Comparison of ENCODE assay signal across 8 mouse cellular contexts in genomic region chr11:100713174-100713573, GRCm38 (mm10). TPM values are rescaled to one million over a fixed set of nuclear protein-coding genes. Genes with fewer than 3 reads are reported as not detected.
DNase-seq lines count a peak whose midpoint lies in the region; ATAC-seq and TF ChIP-seq lines count a peak whose summit lies in the region.

No protein-coding gene starts in this region.

- no peak overlapping the region for H3K9ac ChIP-seq in forebrain, embryonic 16.5 days (replicated peaks; ENCODE audit: low read depth, low read length)
- no peak overlapping the region for H3K9ac ChIP-seq in midbrain, embryonic 14.5 days (replicated peaks; ENCODE audit: low read length)
- H3K9ac ChIP-seq in limb, embryonic 14.5 days (ENCODE audit: low read depth, low read length, severe bottlenecking): 0 out of 2 replicates have a peak overlapping the region, but pooled peaks have one; percentile 13
- peak overlapping the region; percentile 68 for H3K9ac ChIP-seq in stomach, embryonic 16.5 days (ENCODE audit: low read length)

- 55% methylated on average over 4 of the region's 4 CpGs for WGBS in forebrain, embryonic 10.5 days
- 55% methylated on average over 4 of the region's 4 CpGs for WGBS in forebrain, embryonic 16.5 days
- 52% methylated on average over 4 of the region's 4 CpGs for WGBS in midbrain, embryonic 10.5 days
- WGBS in midbrain, embryonic 14.5 days: 60% methylated on average over 4 of the region's 4 CpGs
- WGBS in limb, embryonic 14.5 days: 61% methylated on average over 4 of the region's 4 CpGs
- 66% methylated on average over 4 of the region's 4 CpGs for WGBS in stomach, embryonic 16.5 days

- peaks cover 62% of the 10 kb centered on the region for H3K36me3 ChIP-seq in forebrain, embryonic 10.5 days (replicated peaks)
- H3K36me3 ChIP-seq in forebrain, embryonic 16.5 days (ENCODE audit: control insufficient read depth, insufficient read depth): peaks cover 18% of the 10 kb centered on the region
- H3K36me3 ChIP-seq in midbrain, embryonic 10.5 days: peaks cover 61% of the 10 kb centered on the region
- H3K36me3 ChIP-seq in midbrain, embryonic 14.5 days (ENCODE audit: control insufficient read depth, insufficient read depth, low read length): peaks cover 48% of the 10 kb centered on the region
- H3K36me3 ChIP-seq in limb, embryonic 14.5 days (ENCODE audit: control insufficient read depth, insufficient read depth, low read length): peaks cover 57% of the 10 kb centered on the region
- H3K36me3 ChIP-seq in stomach, embryonic 16.5 days (ENCODE audit: control insufficient read depth, insufficient read depth, low read length): peaks cover 22% of the 10 kb centered on the region

- DNase-seq in forebrain, embryonic 10.5 days (ENCODE audit: extremely low spot score, low spot score): no peak
- DNase-seq in midbrain, embryonic 10.5 days (ENCODE audit: low spot score): no peak
- DNase-seq in midbrain, embryonic 14.5 days: no peak
- no peak for DNase-seq in limb, embryonic 14.5 days (ENCODE audit: low spot score)
- DNase-seq in adrenal gland, postnatal 10 days: no peak

- H3K9me3 ChIP-seq in forebrain, embryonic 10.5 days: no peaks in the 10 kb centered on the region
- H3K9me3 ChIP-seq in forebrain, embryonic 16.5 days (ENCODE audit: control insufficient read depth, low read length): no peaks in the 10 kb centered on the region
- H3K9me3 ChIP-seq in midbrain, embryonic 10.5 days (replicated peaks): no peaks in the 10 kb centered on the region
- no peaks in the 10 kb centered on the region for H3K9me3 ChIP-seq in midbrain, embryonic 14.5 days (ENCODE audit: control insufficient read depth, low read length)
- no peaks in the 10 kb centered on the region for H3K9me3 ChIP-seq in limb, embryonic 14.5 days (ENCODE audit: control insufficient read depth, low read length)
- H3K9me3 ChIP-seq in stomach, embryonic 16.5 days (replicated peaks; ENCODE audit: control insufficient read depth, low read length): no peaks in the 10 kb centered on the region

- no peak for ATAC-seq in forebrain, embryonic 16.5 days
- no peak for ATAC-seq in midbrain, embryonic 14.5 days (ENCODE audit: low FRiP score, low TSS enrichment)
- no peak for ATAC-seq in limb, embryonic 14.5 days (ENCODE audit: low FRiP score, low read depth)
- ATAC-seq in stomach, embryonic 16.5 days (ENCODE audit: insufficient read depth, low FRiP score): no peak
- ATAC-seq in erythroid progenitor cell, adult 5-6 weeks (replicated peaks; ENCODE audit: low FRiP score, poor library complexity, severe bottlenecking): no peak

- peak overlapping the region; percentile 99 for H3K27ac ChIP-seq in forebrain, embryonic 10.5 days
- no peak overlapping the region for H3K27ac ChIP-seq in forebrain, embryonic 16.5 days (ENCODE audit: low read length)
- H3K27ac ChIP-seq in midbrain, embryonic 10.5 days (replicated peaks): peak overlapping the region; percentile 98
- no peak overlapping the region for H3K27ac ChIP-seq in midbrain, embryonic 14.5 days (replicated peaks; ENCODE audit: low read depth, low read length)
- H3K27ac ChIP-seq in limb, embryonic 14.5 days (replicated peaks; ENCODE audit: low read depth, low read length): no peak overlapping the region
- peak overlapping the region; percentile 75; the same call in 1 of the 2 replicates for H3K27ac ChIP-seq in stomach, embryonic 16.5 days (ENCODE audit: low read length)

- H3K4me2 ChIP-seq in forebrain, embryonic 16.5 days (ENCODE audit: low read length): no peak overlapping the region
- H3K4me2 ChIP-seq in midbrain, embryonic 14.5 days (ENCODE audit: low read length): no peak overlapping the region
- H3K4me2 ChIP-seq in limb, embryonic 14.5 days (replicated peaks; ENCODE audit: low read depth, low read length, severe bottlenecking): peak overlapping the region; percentile 49
- peak overlapping the region; percentile 53 for H3K4me2 ChIP-seq in stomach, embryonic 16.5 days (ENCODE audit: low read depth, low read length)

- peak overlapping the region; percentile 99 for H3K4me3 ChIP-seq in forebrain, embryonic 10.5 days
- H3K4me3 ChIP-seq in forebrain, embryonic 16.5 days (replicated peaks; ENCODE audit: low read length): no peak overlapping the region
- peak overlapping the region; percentile 42 for H3K4me3 ChIP-seq in midbrain, embryonic 10.5 days
- H3K4me3 ChIP-seq in midbrain, embryonic 14.5 days (replicated peaks; ENCODE audit: low read depth, low read length): no peak overlapping the region
- 0 out of 2 replicates have a peak overlapping the region, but pooled peaks have one; percentile 2 for H3K4me3 ChIP-seq in limb, embryonic 14.5 days (replicated peaks; ENCODE audit: low read length)
- no peak overlapping the region; the same call in 1 of the 2 replicates for H3K4me3 ChIP-seq in stomach, embryonic 16.5 days (replicated peaks; ENCODE audit: low read length)

- no peak for TF ChIP-seq POLR2A in limb, embryonic 14.5 days (IDR thresholded peaks at IDR 0.05; ENCODE audit: borderline replicate concordance, extremely low read depth, insufficient read depth, insufficient read length)

- H3K4me1 ChIP-seq in forebrain, embryonic 10.5 days: peaks cover 53% of the 10 kb centered on the region
- peaks cover 19% of the 10 kb centered on the region for H3K4me1 ChIP-seq in forebrain, embryonic 16.5 days (replicated peaks; ENCODE audit: control insufficient read depth, insufficient read depth, low read length)
- H3K4me1 ChIP-seq in midbrain, embryonic 10.5 days: peaks cover 50% of the 10 kb centered on the region
- peaks cover 18% of the 10 kb centered on the region for H3K4me1 ChIP-seq in midbrain, embryonic 14.5 days (ENCODE audit: control insufficient read depth, insufficient read depth, low read length)
- H3K4me1 ChIP-seq in limb, embryonic 14.5 days (ENCODE audit: control insufficient read depth, insufficient read depth, low read length): peaks cover 23% of the 10 kb centered on the region
- peaks cover 30% of the 10 kb centered on the region for H3K4me1 ChIP-seq in stomach, embryonic 16.5 days (ENCODE audit: control insufficient read depth, insufficient read depth, low read length)

- H3K27me3 ChIP-seq in forebrain, embryonic 10.5 days (ENCODE audit: poor library complexity, severe bottlenecking): no peaks in the 10 kb centered on the region
- H3K27me3 ChIP-seq in forebrain, embryonic 16.5 days (replicated peaks; ENCODE audit: control insufficient read depth, insufficient read depth, low read length): no peaks in the 10 kb centered on the region
- H3K27me3 ChIP-seq in midbrain, embryonic 10.5 days (ENCODE audit: low read depth, poor library complexity, severe bottlenecking): no peaks in the 10 kb centered on the region
- no peaks in the 10 kb centered on the region for H3K27me3 ChIP-seq in midbrain, embryonic 14.5 days (ENCODE audit: control insufficient read depth, insufficient read depth, low read length)
- no peaks in the 10 kb centered on the region for H3K27me3 ChIP-seq in limb, embryonic 14.5 days (ENCODE audit: control insufficient read depth, insufficient read depth, low read length)
- no peaks in the 10 kb centered on the region for H3K27me3 ChIP-seq in stomach, embryonic 16.5 days (ENCODE audit: control insufficient read depth, insufficient read depth, low read length)

RNA-seq across cellular contexts. Expression of gene Hspb9, which starts 0.5 kb away (rescaled TPM):
- 0.24 and 0.30 TPM in 2 replicates for polyA plus RNA-seq in forebrain, embryonic 10.5 days (2016; fragmentation: Nextera tagmentation; extraction: Ambion mirVana)
- polyA plus RNA-seq in forebrain, embryonic 16.5 days (2015; fragmentation: Nextera tagmentation; extraction: Ambion mirVana): not detected in 2 replicates
- 0.26 and 0.29 TPM in 2 replicates for polyA plus RNA-seq in midbrain, embryonic 10.5 days (2016; fragmentation: Nextera tagmentation; extraction: Ambion mirVana)
- 0.70 TPM in 1 of 2 replicates, not detected in the other for polyA plus RNA-seq in midbrain, embryonic 14.5 days (2014; fragmentation: Nextera tagmentation; extraction: Ambion mirVana)
- polyA plus RNA-seq in limb, embryonic 14.5 days (2012; rRNA removed): not detected in 2 replicates
- 0.77 TPM in 1 of 2 replicates, not detected in the other for polyA plus RNA-seq in limb, embryonic 14.5 days (2014; fragmentation: Nextera tagmentation; extraction: Ambion mirVana)
- polyA plus RNA-seq in stomach, embryonic 16.5 days (2015; fragmentation: Nextera tagmentation; extraction: Ambion mirVana): 0.36 TPM in 1 of 2 replicates, not detected in the other
- not detected in 2 replicates for total RNA-seq in erythroid progenitor cell, adult 5-6 weeks (2015; ENCODE audit: low replicate concordance)
- total RNA-seq in erythroid progenitor cell, adult 5-6 weeks (2017; ENCODE audit: low replicate concordance): not detected in 2 replicates
- total RNA-seq in adrenal gland, postnatal 10 days (2021): under 1 TPM in 1 of 2 experiments, not detected in 1; 0.64 TPM

RNA-seq across cellular contexts. Expression of gene Kat2a, which starts 0.9 kb away (rescaled TPM):
- polyA plus RNA-seq in forebrain, embryonic 10.5 days (2016; fragmentation: Nextera tagmentation; extraction: Ambion mirVana): 76.3 and 78.5 TPM in 2 replicates
- polyA plus RNA-seq in forebrain, embryonic 16.5 days (2015; fragmentation: Nextera tagmentation; extraction: Ambion mirVana): 57.6 and 57.8 TPM in 2 replicates
- 66.6 and 72.2 TPM in 2 replicates for polyA plus RNA-seq in midbrain, embryonic 10.5 days (2016; fragmentation: Nextera tagmentation; extraction: Ambion mirVana)
- polyA plus RNA-seq in midbrain, embryonic 14.5 days (2014; fragmentation: Nextera tagmentation; extraction: Ambion mirVana): 50.0 and 53.7 TPM in 2 replicates
- polyA plus RNA-seq in limb, embryonic 14.5 days (2012; rRNA removed): 70.8 and 78.1 TPM in 2 replicates
- 55.8 and 57.4 TPM in 2 replicates for polyA plus RNA-seq in limb, embryonic 14.5 days (2014; fragmentation: Nextera tagmentation; extraction: Ambion mirVana)
- 40.6 and 41.5 TPM in 2 replicates for polyA plus RNA-seq in stomach, embryonic 16.5 days (2015; fragmentation: Nextera tagmentation; extraction: Ambion mirVana)
- total RNA-seq in erythroid progenitor cell, adult 5-6 weeks (2015; ENCODE audit: low replicate concordance): 2.5 and 11.2 TPM in 2 replicates
- total RNA-seq in erythroid progenitor cell, adult 5-6 weeks (2017; ENCODE audit: low replicate concordance): 1.9 and 2.6 TPM in 2 replicates
- total RNA-seq in adrenal gland, postnatal 10 days (2021): 10 to 100 TPM; 33.1 to 42.4 TPM

RNA-seq across cellular contexts. Expression of gene Dhx58, which starts 9.1 kb away (rescaled TPM):
- polyA plus RNA-seq in forebrain, embryonic 10.5 days (2016; fragmentation: Nextera tagmentation; extraction: Ambion mirVana): 3.1 and 3.8 TPM in 2 replicates
- 1.7 and 2.1 TPM in 2 replicates for polyA plus RNA-seq in forebrain, embryonic 16.5 days (2015; fragmentation: Nextera tagmentation; extraction: Ambion mirVana)
- polyA plus RNA-seq in midbrain, embryonic 10.5 days (2016; fragmentation: Nextera tagmentation; extraction: Ambion mirVana): 2.0 and 3.5 TPM in 2 replicates
- 2.0 and 2.1 TPM in 2 replicates for polyA plus RNA-seq in midbrain, embryonic 14.5 days (2014; fragmentation: Nextera tagmentation; extraction: Ambion mirVana)
- 3.2 and 3.9 TPM in 2 replicates for polyA plus RNA-seq in limb, embryonic 14.5 days (2012; rRNA removed)
- polyA plus RNA-seq in limb, embryonic 14.5 days (2014; fragmentation: Nextera tagmentation; extraction: Ambion mirVana): 2.2 and 2.3 TPM in 2 replicates
- polyA plus RNA-seq in stomach, embryonic 16.5 days (2015; fragmentation: Nextera tagmentation; extraction: Ambion mirVana): 2.8 and 3.6 TPM in 2 replicates
- total RNA-seq in erythroid progenitor cell, adult 5-6 weeks (2015; ENCODE audit: low replicate concordance): 6.8 and 7.5 TPM in 2 replicates
- 17.8 and 26.2 TPM in 2 replicates for total RNA-seq in erythroid progenitor cell, adult 5-6 weeks (2017; ENCODE audit: low replicate concordance)
- total RNA-seq in adrenal gland, postnatal 10 days (2021): 1 to 10 TPM; 6.0 to 9.4 TPM

RNA-seq across cellular contexts. Expression of gene Zfp385c, which starts 20.9 kb away (rescaled TPM):
- 0.28 and 0.41 TPM in 2 replicates for polyA plus RNA-seq in forebrain, embryonic 10.5 days (2016; fragmentation: Nextera tagmentation; extraction: Ambion mirVana)
- polyA plus RNA-seq in forebrain, embryonic 16.5 days (2015; fragmentation: Nextera tagmentation; extraction: Ambion mirVana): 0.80 TPM in 1 of 2 replicates, not detected in the other
- polyA plus RNA-seq in midbrain, embryonic 10.5 days (2016; fragmentation: Nextera tagmentation; extraction: Ambion mirVana): 0.20 and 0.87 TPM in 2 replicates
- 0.41 and 0.49 TPM in 2 replicates for polyA plus RNA-seq in midbrain, embryonic 14.5 days (2014; fragmentation: Nextera tagmentation; extraction: Ambion mirVana)
- 6.4 and 10.0 TPM in 2 replicates for polyA plus RNA-seq in limb, embryonic 14.5 days (2012; rRNA removed)
- 0.72 and 1.5 TPM in 2 replicates for polyA plus RNA-seq in limb, embryonic 14.5 days (2014; fragmentation: Nextera tagmentation; extraction: Ambion mirVana)
- polyA plus RNA-seq in stomach, embryonic 16.5 days (2015; fragmentation: Nextera tagmentation; extraction: Ambion mirVana): 0.19 and 0.27 TPM in 2 replicates
- total RNA-seq in erythroid progenitor cell, adult 5-6 weeks (2015; ENCODE audit: low replicate concordance): not detected in 2 replicates
- not detected in 2 replicates for total RNA-seq in erythroid progenitor cell, adult 5-6 weeks (2017; ENCODE audit: low replicate concordance)
- under 1 TPM; 0.42 to 0.67 TPM for total RNA-seq in adrenal gland, postnatal 10 days (2021)

RNA-seq across cellular contexts. Expression of gene Rab5c, which starts 24.8 kb away (rescaled TPM):
- polyA plus RNA-seq in forebrain, embryonic 10.5 days (2016; fragmentation: Nextera tagmentation; extraction: Ambion mirVana): 13.2 and 14.9 TPM in 2 replicates
- 37.6 and 38.9 TPM in 2 replicates for polyA plus RNA-seq in forebrain, embryonic 16.5 days (2015; fragmentation: Nextera tagmentation; extraction: Ambion mirVana)
- polyA plus RNA-seq in midbrain, embryonic 10.5 days (2016; fragmentation: Nextera tagmentation; extraction: Ambion mirVana): 14.8 and 15.4 TPM in 2 replicates
- polyA plus RNA-seq in midbrain, embryonic 14.5 days (2014; fragmentation: Nextera tagmentation; extraction: Ambion mirVana): 86.8 and 156 TPM in 2 replicates
- 188 and 227 TPM in 2 replicates for polyA plus RNA-seq in limb, embryonic 14.5 days (2012; rRNA removed)
- polyA plus RNA-seq in limb, embryonic 14.5 days (2014; fragmentation: Nextera tagmentation; extraction: Ambion mirVana): 73.2 and 75.1 TPM in 2 replicates
- polyA plus RNA-seq in stomach, embryonic 16.5 days (2015; fragmentation: Nextera tagmentation; extraction: Ambion mirVana): 33.2 and 33.9 TPM in 2 replicates
- total RNA-seq in erythroid progenitor cell, adult 5-6 weeks (2015; ENCODE audit: low replicate concordance): 99.8 and 136 TPM in 2 replicates
- total RNA-seq in erythroid progenitor cell, adult 5-6 weeks (2017; ENCODE audit: low replicate concordance): 80.2 and 110 TPM in 2 replicates
- 100 to 1,000 TPM; 182 to 183 TPM for total RNA-seq in adrenal gland, postnatal 10 days (2021)

Comparison
In these comparisons a context has a peak if more than half of its experiments do, and no peak if none do; other contexts are left out.
1. H3K27ac ChIP-seq: peak in forebrain, embryonic 10.5 days (single experiment), midbrain, embryonic 10.5 days (single experiment) and stomach, embryonic 16.5 days (single experiment); none in forebrain, embryonic 16.5 days (single experiment), midbrain, embryonic 14.5 days (single experiment) and limb, embryonic 14.5 days (single experiment).
2. H3K4me3 ChIP-seq: peak in forebrain, embryonic 10.5 days (single experiment), midbrain, embryonic 10.5 days (single experiment) and limb, embryonic 14.5 days (single experiment); none in forebrain, embryonic 16.5 days (single experiment), midbrain, embryonic 14.5 days (single experiment) and stomach, embryonic 16.5 days (single experiment).
3. H3K4me2 ChIP-seq: peak in limb, embryonic 14.5 days (single experiment) and stomach, embryonic 16.5 days (single experiment); none in forebrain, embryonic 16.5 days (single experiment) and midbrain, embryonic 14.5 days (single experiment).
4. H3K9ac ChIP-seq: peak in limb, embryonic 14.5 days (single experiment) and stomach, embryonic 16.5 days (single experiment); none in forebrain, embryonic 16.5 days (single experiment) and midbrain, embryonic 14.5 days (single experiment).